Mouse (Mus musculus) brain, embryonic 14.5 days (tissue): Measurements from ENCODE around the gene Vrk1.

Experiments
- CTCF ChIP-seq: fragments of 200-500 bp; IDR thresholded peaks from 2 replicates; pipeline ENCODE4 v1.5.1; 2012; ENCODE audit warnings: inconsistent platforms, mild to moderate bottlenecking, moderate library complexity, borderline replicate concordance; ENCODE audit not compliant: insufficient read depth, insufficient read length; ENCODE audit errors: extremely low read depth
- POLR2A ChIP-seq: fragments of 200-500 bp; IDR thresholded peaks from 2 replicates; pipeline ENCODE4 v1.6.1; 2012; ENCODE audit warnings: mild to moderate bottlenecking, inconsistent platforms, borderline replicate concordance; ENCODE audit not compliant: poor library complexity, insufficient read depth, insufficient read length, severe bottlenecking; ENCODE audit errors: extremely low read depth

DNA sequence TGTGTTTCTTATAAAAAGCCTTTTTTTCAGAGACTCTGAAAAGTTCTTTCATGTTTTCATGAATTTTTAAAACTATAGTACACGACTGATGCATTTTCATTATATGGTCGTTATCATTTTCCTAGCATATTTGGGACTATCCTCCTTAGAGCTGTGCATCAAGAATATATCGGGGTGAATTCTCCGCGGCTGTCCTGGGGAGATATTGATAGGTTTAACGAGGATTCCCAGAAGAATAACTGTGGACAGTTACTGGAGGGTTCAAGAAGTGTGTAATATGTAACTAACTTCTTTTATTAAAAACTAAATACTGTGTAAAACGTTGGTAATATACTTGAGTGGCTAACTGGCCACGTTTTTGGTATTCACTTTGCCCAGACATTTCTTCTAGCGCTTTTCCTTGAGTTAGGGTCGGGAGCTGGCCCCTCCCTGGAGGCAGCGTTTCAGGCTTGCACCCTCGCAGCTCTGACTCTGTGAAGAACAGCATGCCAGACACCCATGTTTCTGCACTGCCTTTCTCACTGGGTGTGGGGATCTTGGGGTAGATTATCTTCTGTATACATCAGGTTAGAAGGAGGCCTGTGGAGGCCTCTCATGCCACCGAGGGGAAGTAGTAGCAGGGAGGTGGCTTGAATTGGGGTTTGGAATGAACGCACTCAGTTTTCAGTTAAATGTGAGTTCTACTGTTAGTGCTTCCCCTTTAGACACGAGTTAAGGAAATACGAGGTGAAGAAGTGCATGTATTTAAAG, 16.5 kb downstream of the Vrk1 start:
- TF ChIP-seq POLR2A (no peak), CTCF (no peak)
